Mouse (Mus musculus): ENCODE data around the gene Eif1ad.

The Eif1ad gene

DNA sequence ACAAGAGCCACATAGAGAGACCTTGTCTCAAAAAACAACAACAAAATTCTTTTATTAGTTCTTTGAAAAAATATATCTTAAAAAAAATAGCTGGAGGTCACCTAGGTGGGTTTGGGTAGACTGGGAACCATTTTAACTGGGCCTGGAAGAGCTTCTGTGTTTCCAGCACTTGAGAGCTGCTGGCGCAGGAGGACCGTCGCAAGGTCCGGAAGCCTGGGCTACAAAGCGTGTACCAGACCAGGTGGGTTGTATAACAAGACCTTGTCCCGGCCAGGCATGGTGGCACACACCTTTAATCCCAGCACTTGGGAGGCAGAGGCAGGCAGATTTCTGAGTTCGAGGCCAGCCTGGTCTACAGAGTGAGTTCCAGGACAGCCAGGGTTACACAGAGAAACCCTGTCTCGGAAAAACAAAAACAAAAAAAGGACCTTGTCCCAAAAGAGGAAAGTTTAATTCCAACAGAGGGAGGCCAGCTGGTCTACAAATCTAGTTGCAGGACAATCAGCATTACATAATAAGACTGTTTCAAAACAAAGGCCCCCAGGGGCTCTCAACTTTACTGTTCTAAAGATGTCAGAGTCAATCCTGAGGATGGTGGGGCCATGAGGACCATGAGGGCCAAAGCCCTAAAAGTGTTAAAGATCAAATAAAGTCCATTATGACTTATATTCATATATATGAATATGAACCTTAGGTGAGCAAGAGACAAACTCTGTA, 52.4 kb downstream of the Eif1ad start:
- no peak for DNase-seq (ENCODE audit: low read depth, low spot score)

DNA sequence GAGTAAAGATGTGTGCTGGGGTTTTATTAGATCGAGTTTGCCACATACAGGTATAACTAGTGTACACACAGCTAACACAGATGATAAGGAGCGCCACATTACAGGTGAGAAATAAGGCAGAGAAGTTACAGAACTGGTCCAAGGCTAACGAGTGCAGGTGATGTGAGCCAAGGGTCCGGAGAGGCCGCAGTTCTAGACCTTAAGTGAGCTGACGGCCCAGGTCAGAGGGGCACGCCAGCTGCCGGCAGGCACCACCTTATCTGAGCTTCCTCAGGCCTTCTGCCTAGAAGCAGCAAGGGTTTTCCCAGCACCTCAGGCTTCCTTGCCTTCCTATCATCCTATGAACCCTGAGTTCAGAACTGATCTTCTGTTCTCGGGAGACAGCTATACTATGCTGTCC, 53.1 kb downstream of the Eif1ad start:
- no peak for DNase-seq (ENCODE audit: low read depth, low spot score)

DNA sequence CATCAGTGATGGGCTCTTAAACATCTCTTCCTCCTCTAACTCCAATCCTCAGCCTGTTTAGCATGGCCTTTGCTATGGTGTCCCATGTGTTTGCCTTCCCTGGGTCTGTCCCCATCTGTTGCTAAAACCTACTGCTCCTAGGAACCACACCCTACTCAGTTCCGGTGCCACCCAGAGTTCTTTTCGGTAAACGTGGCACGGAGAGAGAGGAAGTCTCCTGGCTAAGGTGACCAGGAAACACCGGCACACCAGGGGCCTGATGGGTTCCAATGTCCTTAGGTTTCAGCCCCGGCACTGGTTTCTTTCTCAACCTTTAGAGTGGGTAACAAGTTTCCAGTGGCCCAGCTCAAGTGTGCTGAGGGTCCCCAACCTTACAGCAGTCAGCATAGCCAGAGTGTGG, 54.0 kb downstream of the Eif1ad start:
- DNase-seq (ENCODE audit: low read depth, low spot score): no peak

All from forelimb bud, embryonic 11.5 days (tissue).